Mouse (Mus musculus): ENCODE results near the gene Fgd3.

DNA sequence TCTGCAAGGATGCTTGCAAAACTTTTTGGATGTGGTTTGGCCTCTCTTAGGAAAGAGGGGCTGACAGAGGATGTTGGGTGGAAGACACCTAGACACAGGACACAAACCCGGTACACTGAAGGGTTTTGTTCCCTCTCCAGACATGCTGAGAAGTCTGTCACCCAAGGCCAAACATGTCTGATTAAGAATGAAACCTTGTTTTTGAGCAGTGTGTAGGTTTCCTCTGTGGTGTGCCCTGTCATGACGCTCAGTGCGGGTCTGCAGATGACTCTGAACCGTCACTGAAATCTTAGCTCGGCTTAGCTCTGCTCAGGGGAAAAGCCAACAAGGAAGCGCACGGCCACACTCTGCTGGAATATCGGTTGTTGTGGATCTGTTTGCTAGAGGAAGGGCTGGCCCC lies 49.6 kb downstream of the Fgd3 start:
- TF ChIP-seq CTCF (IDR thresholded peaks at IDR 0.05; ENCODE audit: extremely low read depth, insufficient read depth, insufficient read length, insufficient replicate concordance) = no peak
- no peak for TF ChIP-seq POLR2A (IDR thresholded peaks at IDR 0.05; ENCODE audit: low read depth, low read length)

Data from spleen, adult 2 months (tissue).